Comparison of ENCODE assay signal across 8 mouse cellular contexts in genomic region chr4:3081953-3082950, GRCm38 (mm10).
DNase-seq lines count a peak whose midpoint lies in the region; ATAC-seq lines count a peak whose summit lies in the region.

No protein-coding gene starts in this region.

- H3K9ac ChIP-seq in kidney, embryonic 15.5 days: no peak overlapping the region
- H3K9ac ChIP-seq in embryonic facial prominence, embryonic 11.5 days (replicated peaks; ENCODE audit: low read length): no peak overlapping the region

- H3K27me3 ChIP-seq in kidney, embryonic 15.5 days: no peaks in the 10 kb centered on the region
- no peaks in the 10 kb centered on the region for H3K27me3 ChIP-seq in embryonic facial prominence, embryonic 11.5 days (ENCODE audit: control insufficient read depth, insufficient read depth, low read length)

- no peaks in the 10 kb centered on the region for H3K36me3 ChIP-seq in kidney, embryonic 15.5 days
- H3K36me3 ChIP-seq in embryonic facial prominence, embryonic 11.5 days (replicated peaks; ENCODE audit: control insufficient read depth, insufficient read depth, low read depth, low read length): peaks cover 5% of the 10 kb centered on the region

- no peaks in the 10 kb centered on the region for H3K4me1 ChIP-seq in kidney, embryonic 15.5 days
- H3K4me1 ChIP-seq in embryonic facial prominence, embryonic 11.5 days (ENCODE audit: control insufficient read depth, insufficient read depth, low read length): no peaks in the 10 kb centered on the region

- no peak overlapping the region for H3K4me2 ChIP-seq in kidney, embryonic 15.5 days
- H3K4me2 ChIP-seq in embryonic facial prominence, embryonic 11.5 days (ENCODE audit: low read depth, low read length): no peak overlapping the region

- 81% methylated on average over 3 of the region's 3 CpGs for WGBS in kidney, embryonic 15.5 days
- WGBS in embryonic facial prominence, embryonic 11.5 days: 76% methylated on average over 3 of the region's 3 CpGs

- no peak overlapping the region for H3K27ac ChIP-seq in kidney, embryonic 15.5 days
- no peak overlapping the region for H3K27ac ChIP-seq in embryonic facial prominence, embryonic 11.5 days (replicated peaks; ENCODE audit: low read depth, low read length)

- ATAC-seq in kidney, embryonic 15.5 days (replicated peaks; ENCODE audit: low FRiP score): 0 out of 2 replicates have a peak, but pooled peaks have one; percentile 4
- ATAC-seq in embryonic facial prominence, embryonic 11.5 days (replicated peaks; ENCODE audit: insufficient number of reproducible peaks, low FRiP score, low TSS enrichment, low read depth): peak; percentile 4; the same call in 1 of the 2 replicates
- peak; percentile 2 to 4; a peak in 1 of 4 replicates for ATAC-seq in hematopoietic stem cell, adult 5-6 weeks (replicated peaks in 1 of 2; ENCODE audit: insufficient read depth in 1 of 2, low FRiP score in 2 of 2, low TSS enrichment in 1 of 2, low read depth in 1 of 2, poor library complexity in 2 of 2, severe bottlenecking in 2 of 2)
- ATAC-seq in megakaryocyte-erythroid progenitor cell, adult 5-6 weeks (replicated peaks; ENCODE audit: low FRiP score, low TSS enrichment, poor library complexity, severe bottlenecking): peak; percentile 9; the same call in 1 of the 2 replicates

- H3K9me3 ChIP-seq in kidney, embryonic 15.5 days (replicated peaks): peaks cover 60% of the 10 kb centered on the region
- H3K9me3 ChIP-seq in embryonic facial prominence, embryonic 11.5 days (replicated peaks; ENCODE audit: control insufficient read depth, low read length): peaks cover 71% of the 10 kb centered on the region

- H3K4me3 ChIP-seq in kidney, embryonic 15.5 days (replicated peaks): no peak overlapping the region
- H3K4me3 ChIP-seq in embryonic facial prominence, embryonic 11.5 days (ENCODE audit: low read depth, low read length): no peak overlapping the region

- no peak for DNase-seq in kidney, postnatal 36 days
- peak; percentile 0 for DNase-seq in embryonic facial prominence, embryonic 11.5 days (ENCODE audit: low spot score)
- DNase-seq in frontal cortex, postnatal 25 days (ENCODE audit: low spot score in 2 of 2): no peak
- DNase-seq in cerebellum, postnatal 14 days: no peak
- DNase-seq in ovary, adult 18-20 months (ENCODE audit: low spot score): no peak
